Mouse (Mus musculus) lung, adult 2 months (tissue): Measurements from ENCODE around the gene Scyl2. TPM values are rescaled to one million over a fixed set of nuclear protein-coding genes. Genes with fewer than 3 reads are reported as not detected.
"Not testable (repeated sequence)": the region's sequence is repeated elsewhere in the genome, so short reads cannot be mapped to it uniquely, and the experiment has no call there.

Experiments used
- DNase-seq: peaks from one replicate; pipeline ENCODE4 v3.0.0; 2022
- H3K4me1 ChIP-seq: fragments of 200-500 bp; 2 replicates; pipeline ENCODE4 v1.6.1; 2011; ENCODE audit warnings: low read length; ENCODE audit not compliant: control insufficient read depth, insufficient read depth
- H3K4me3 ChIP-seq: fragments of 200-500 bp; replicated peaks from 2 replicates; pipeline ENCODE3; 2011; ENCODE audit warnings: low read depth, mild to moderate bottlenecking, control low read depth, low read length; ENCODE audit errors: extremely low read depth
- CTCF ChIP-seq: fragments of 200-500 bp; IDR thresholded peaks from 2 replicates; pipeline ENCODE4 v1.5.1; 2011; ENCODE audit warnings: mild to moderate bottlenecking, low read length, control low read depth; ENCODE audit not compliant: insufficient read depth
- POLR2A ChIP-seq: fragments of 200-500 bp; IDR thresholded peaks from 2 replicates; pipeline ENCODE4 v1.6.1; 2011; ENCODE audit warnings: low read depth, mild to moderate bottlenecking, control low read depth, low read length, borderline replicate concordance; ENCODE audit errors: extremely low read depth
- WGBS: fragments of 180-500 bp; shearing (Covaris S2); methylation state at CpG from one replicate; pipeline ENCODE4 v1.1.7; 2018; 5-methylcytosine and 5-hydroxymethylcytosine counted together
- polyA plus RNA-seq: library from polyadenylated mRNA; depleted of rRNA; stranded (reverse); fragments of >200 nt; gene quantifications from 2 replicates; pipeline ENCODE4 v1.2.3, GENCODE M21; 2012

Gene Scyl2
- polyA plus RNA-seq, 1 experiment: 16.0 TPM

DNA sequence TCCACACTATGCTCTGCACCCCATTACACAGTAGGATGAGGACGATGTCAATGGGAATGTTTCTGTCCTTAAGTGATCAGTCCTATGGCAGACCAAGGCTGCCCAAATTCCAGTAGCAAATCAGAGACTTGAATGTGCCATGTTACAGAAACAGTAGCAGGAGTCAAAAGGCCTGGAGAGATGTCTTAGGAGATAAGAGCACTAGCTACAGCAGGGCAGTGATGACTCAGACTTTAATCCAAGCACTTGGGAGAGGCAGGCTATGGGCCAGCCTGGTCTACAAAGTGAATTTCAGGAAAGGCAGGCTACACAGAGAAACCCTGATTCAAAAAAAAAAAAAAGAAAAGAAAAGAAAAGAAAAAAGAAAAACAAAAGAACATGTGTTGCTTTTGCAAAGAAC is 6.6 kb downstream of the Scyl2 start:
- Histone ChIP-seq H3K4me3 (no peak overlapping the region), H3K4me1 (peaks cover 3% of the 10 kb centered on the region; the same call in 1 of the 2 replicates)
- TF ChIP-seq POLR2A: no peak
- no peak for TF ChIP-seq CTCF
- DNase-seq: no peak
- 84% methylated on average over 1 of the region's 1 CpGs for WGBS

DNA sequence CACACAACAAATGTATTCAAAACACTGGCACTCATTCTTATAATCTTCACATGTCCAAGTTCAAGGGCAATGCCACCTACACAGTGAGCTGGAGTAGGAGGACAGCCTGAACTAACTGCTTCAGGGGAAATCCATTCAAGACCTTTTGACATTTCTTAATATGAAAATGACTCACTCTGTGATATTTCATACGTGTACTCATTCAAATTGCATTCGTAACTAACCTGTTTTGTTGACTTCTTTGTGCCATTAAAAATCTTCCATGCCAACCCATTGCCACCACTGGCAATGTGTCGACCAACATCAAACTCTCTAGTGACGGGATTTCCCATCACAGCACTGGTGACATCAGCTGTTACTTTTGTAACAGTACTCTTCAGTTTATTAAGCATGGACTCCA is 8.0 kb downstream of the Scyl2 start:
- TF ChIP-seq POLR2A (no peak), CTCF (no peak)
- no peak for DNase-seq
- Histone ChIP-seq H3K4me1 (peaks cover 3% of the 10 kb centered on the region; the same call in 1 of the 2 replicates), H3K4me3 (no peak overlapping the region)
- WGBS: 88% methylated on average over 4 of the region's 4 CpGs

DNA sequence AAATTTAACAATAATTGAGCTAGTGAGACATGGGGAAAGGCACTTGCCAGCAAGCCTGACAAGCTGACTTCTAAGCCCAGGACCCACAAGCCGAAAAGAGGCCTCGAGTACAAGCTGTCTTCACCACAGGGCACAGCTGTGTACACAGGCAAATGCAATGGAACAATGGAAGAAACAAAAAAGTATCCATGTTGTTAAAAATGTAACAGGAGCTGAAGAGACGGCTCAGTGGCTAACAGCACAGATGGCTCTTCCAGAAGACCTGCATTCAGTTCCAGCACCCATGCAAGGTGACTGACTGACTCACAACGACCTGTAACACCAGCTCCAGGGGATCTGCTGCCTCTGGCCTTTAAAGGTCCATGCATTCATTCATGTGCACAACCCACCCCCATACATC is 9.5 kb downstream of the Scyl2 start:
- 83% methylated on average over 4 of the region's 4 CpGs for WGBS
- DNase-seq: no peak
- H3K4me3 ChIP-seq: no peak overlapping the region
- peaks cover 3% of the 10 kb centered on the region; the same call in 1 of the 2 replicates for H3K4me1 ChIP-seq
- TF ChIP-seq CTCF: no peak
- no peak for TF ChIP-seq POLR2A

- WGBS: 95% methylated on average over 5 of the region's 5 CpGs
Observed at GRCm38 (mm10) chr10:89670371-89670770, 15.7 kb downstream of the Scyl2 start.

GRCm38 (mm10) chr10:89667571-89667970 is 18.5 kb downstream of the Scyl2 start:
- 89% methylated on average over 7 of the region's 7 CpGs for WGBS
- Histone ChIP-seq H3K4me1 (no peaks in the 10 kb centered on the region; the same call in 1 of the 2 replicates), H3K4me3 (no peak overlapping the region)
- TF ChIP-seq POLR2A (no peak), CTCF (no peak)
- DNase-seq: no peak

More at GRCm38 (mm10) chr10:89670371-89670770, 15.7 kb downstream of the Scyl2 start:
- DNase-seq, H3K4me1 ChIP-seq, H3K4me3 ChIP-seq: not testable (repeated sequence)

DNA sequence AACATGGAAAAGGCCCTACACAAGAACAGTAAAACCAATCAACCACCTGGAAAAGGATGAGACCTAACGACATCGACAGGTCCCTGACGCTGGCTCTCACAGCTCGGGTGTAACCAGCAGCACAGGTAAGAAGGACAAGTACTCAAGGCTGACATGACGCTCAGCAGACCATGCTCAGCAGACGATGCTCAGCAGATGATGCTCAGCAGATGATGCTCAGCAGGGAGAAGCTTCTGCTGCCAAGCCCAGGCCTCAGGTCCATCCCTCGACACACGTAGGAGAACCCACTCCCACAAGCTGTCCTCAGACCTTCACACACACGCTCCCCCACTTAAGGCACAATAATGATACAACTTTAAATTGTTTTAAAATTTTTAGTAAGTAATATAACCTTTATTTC is 20.4 kb downstream of the Scyl2 start:
- TF ChIP-seq POLR2A: no peak
- TF ChIP-seq CTCF: no peak
- 94% methylated on average over 9 of the region's 9 CpGs for WGBS
- no peaks in the 10 kb centered on the region; the same call in 1 of the 2 replicates for H3K4me1 ChIP-seq
- no peak for DNase-seq
- H3K4me3 ChIP-seq: no peak overlapping the region

- Histone ChIP-seq H3K4me1 (no peaks in the 10 kb centered on the region), H3K4me3 (no peak overlapping the region)
- TF ChIP-seq CTCF (no peak), POLR2A (no peak)
- WGBS: 93% methylated on average over 8 of the region's 8 CpGs
- no peak for DNase-seq
Observed at GRCm38 (mm10) chr10:89664977-89665645, 21.0 kb downstream of the Scyl2 start.

DNA sequence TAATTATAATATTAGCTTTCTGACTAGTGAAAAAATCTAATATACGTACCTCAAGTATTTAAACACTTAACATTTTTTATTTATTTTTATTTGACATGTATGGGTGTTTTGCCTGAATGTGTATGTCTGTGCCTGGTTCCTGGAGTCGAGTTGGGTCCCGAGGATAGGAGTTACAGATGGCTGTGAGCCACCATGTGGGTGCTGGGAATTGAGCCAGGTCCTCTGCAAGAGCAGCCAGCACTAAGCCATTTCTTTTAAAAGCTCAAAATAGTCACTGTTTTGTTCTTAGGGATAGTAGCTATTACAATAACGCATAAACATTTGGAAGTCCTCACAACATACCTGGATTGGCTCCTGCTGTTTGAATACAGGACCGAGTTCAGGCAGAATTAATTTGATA is 29.7 kb downstream of the Scyl2 start:
- DNase-seq: no peak
- no peaks in the 10 kb centered on the region for H3K4me1 ChIP-seq

GRCm38 (mm10) chr10:89652912-89653311 is 33.2 kb downstream of the Scyl2 start:
- TF ChIP-seq CTCF: no peak
- 83% methylated on average over 8 of the region's 8 CpGs for WGBS
- Histone ChIP-seq H3K4me1 (no peaks in the 10 kb centered on the region), H3K4me3 (no peak overlapping the region)
- DNase-seq: no peak

More for the DNA sequence above, 29.7 kb downstream of the Scyl2 start:
- TF ChIP-seq CTCF (no peak), POLR2A (no peak)
- no peak overlapping the region for H3K4me3 ChIP-seq
- 74% methylated on average over 5 of the region's 5 CpGs for WGBS

GRCm38 (mm10) chr10:89651691-89652090 is 34.4 kb downstream of the Scyl2 start:
- no peak for DNase-seq
- TF ChIP-seq POLR2A (no peak), CTCF (no peak)
- H3K4me3 ChIP-seq: no peak overlapping the region
- no peaks in the 10 kb centered on the region for H3K4me1 ChIP-seq
- WGBS: 82% methylated on average over 1 of the region's 1 CpGs
